Mouse (Mus musculus): ENCODE measurements around the gene Slc25a29. TPM values are rescaled to one million over a fixed set of nuclear protein-coding genes. Genes with fewer than 3 reads are reported as not detected.
A peak's percentile ranks its signal among the peaks of the same experiment; 100 is the strongest.

Slc25a29 gene
- polyA plus RNA-seq, 1 experiment from 2014 or later: 9.1 TPM

- Histone ChIP-seq H3K27me3 (ENCODE audit: insufficient read depth, low read length) (no peaks in the 10 kb centered on the region), H3K4me1 (ENCODE audit: insufficient read depth, low read length) (no peaks in the 10 kb centered on the region; the same call in 1 of the 2 replicates), H3K36me3 (ENCODE audit: insufficient read depth, low read length) (peaks cover 16% of the 10 kb centered on the region), H3K9me3 (ENCODE audit: low read length) (no peaks in the 10 kb centered on the region), H3K4me3 (ENCODE audit: low read length) (no peak overlapping the region), H3K27ac (ENCODE audit: low read length) (no peak overlapping the region), H3K4me2 (replicated peaks; ENCODE audit: low read depth, low read length) (no peak overlapping the region), H3K9ac (replicated peaks; ENCODE audit: low read length) (no peak overlapping the region)
- WGBS: 47% methylated on average over 2 of the region's 2 CpGs
- ATAC-seq (ENCODE audit: low FRiP score, low TSS enrichment): no peak
Measured at GRCm38 (mm10) chr12:108811133-108811532, 24.6 kb downstream of the Slc25a29 start.

DNA sequence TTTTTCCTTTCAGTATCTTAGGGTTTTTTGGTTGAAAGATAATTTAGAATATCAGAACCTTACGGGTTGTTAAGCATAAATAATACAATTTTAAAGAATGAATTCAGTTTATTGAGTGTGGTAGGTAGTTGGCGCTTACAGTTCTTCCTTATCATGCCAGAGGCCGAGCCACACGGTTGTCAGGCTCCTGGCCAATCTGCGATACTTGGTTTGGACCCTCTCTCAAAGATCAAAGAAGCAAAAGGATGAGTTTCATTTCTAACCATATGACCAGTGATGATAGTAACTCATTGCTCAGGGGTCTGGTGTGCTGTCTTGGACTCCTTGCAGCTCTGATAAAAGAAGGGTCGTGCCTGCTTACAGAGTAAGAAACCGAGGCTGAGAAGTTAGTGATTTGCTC, 25.4 kb downstream of the Slc25a29 start:
- ATAC-seq (ENCODE audit: low FRiP score, low TSS enrichment): no peak
- no peak overlapping the region for H3K27ac ChIP-seq (ENCODE audit: low read length)
- WGBS: 91% methylated on average over 7 of the region's 7 CpGs
- H3K4me2 ChIP-seq (replicated peaks; ENCODE audit: low read depth, low read length): no peak overlapping the region
- no peaks in the 10 kb centered on the region; the same call in 1 of the 2 replicates for H3K4me1 ChIP-seq (ENCODE audit: insufficient read depth, low read length)
- no peaks in the 10 kb centered on the region for H3K27me3 ChIP-seq (ENCODE audit: insufficient read depth, low read length)
- H3K9me3 ChIP-seq (ENCODE audit: low read length): no peaks in the 10 kb centered on the region
- no peak overlapping the region for H3K4me3 ChIP-seq (ENCODE audit: low read length)
- H3K36me3 ChIP-seq (ENCODE audit: insufficient read depth, low read length): peaks cover 14% of the 10 kb centered on the region
- no peak overlapping the region for H3K9ac ChIP-seq (replicated peaks; ENCODE audit: low read length)

GRCm38 (mm10) chr12:108809771-108810170, 25.9 kb downstream of the Slc25a29 start:
- no peaks in the 10 kb centered on the region for H3K27me3 ChIP-seq (ENCODE audit: insufficient read depth, low read length)

GRCm38 (mm10) chr12:108808465-108808864, 27.2 kb downstream of the Slc25a29 start:
- no peak for ATAC-seq (ENCODE audit: low FRiP score, low TSS enrichment)
- WGBS: 88% methylated on average over 2 of the region's 2 CpGs

More at GRCm38 (mm10) chr12:108809771-108810170, 25.9 kb downstream of the Slc25a29 start:
- no peak overlapping the region for H3K4me3 ChIP-seq (ENCODE audit: low read length)
- H3K9ac ChIP-seq (replicated peaks; ENCODE audit: low read length): no peak overlapping the region
- H3K27ac ChIP-seq (ENCODE audit: low read length): no peak overlapping the region
- H3K36me3 ChIP-seq (ENCODE audit: insufficient read depth, low read length): peaks cover 10% of the 10 kb centered on the region
- H3K4me2 ChIP-seq (replicated peaks; ENCODE audit: low read depth, low read length): no peak overlapping the region
- no peaks in the 10 kb centered on the region for H3K9me3 ChIP-seq (ENCODE audit: low read length)
- 76% methylated on average over 1 of the region's 1 CpGs for WGBS
- no peaks in the 10 kb centered on the region; the same call in 1 of the 2 replicates for H3K4me1 ChIP-seq (ENCODE audit: insufficient read depth, low read length)
- ATAC-seq (ENCODE audit: low FRiP score, low TSS enrichment): no peak

DNA sequence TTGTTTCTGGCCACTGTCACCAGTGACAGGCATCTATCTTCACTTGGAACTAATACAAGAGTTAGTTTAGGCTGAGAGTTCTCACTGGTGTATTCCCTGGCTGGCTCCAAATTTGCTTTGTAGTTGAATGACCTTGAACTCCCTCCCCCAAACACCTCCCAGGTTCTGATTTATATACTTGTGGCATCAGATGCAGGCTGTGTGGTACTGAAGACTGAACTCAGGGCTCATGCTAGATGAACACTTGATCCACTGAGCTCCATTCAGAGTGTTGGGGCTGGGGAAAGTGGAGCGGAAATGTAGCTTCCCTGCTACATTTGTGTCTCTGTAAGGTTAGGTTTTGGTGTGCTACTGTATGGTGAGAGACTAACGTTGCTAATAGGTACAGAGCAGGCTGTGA, 31.3 kb downstream of the Slc25a29 start:
- Histone ChIP-seq H3K9me3 (ENCODE audit: low read length) (no peaks in the 10 kb centered on the region), H3K27me3 (ENCODE audit: insufficient read depth, low read length) (no peaks in the 10 kb centered on the region), H3K4me3 (ENCODE audit: low read length) (no peak overlapping the region), H3K9ac (replicated peaks; ENCODE audit: low read length) (no peak overlapping the region), H3K4me1 (ENCODE audit: insufficient read depth, low read length) (peaks cover 16% of the 10 kb centered on the region), H3K27ac (ENCODE audit: low read length) (no peak overlapping the region), H3K4me2 (replicated peaks; ENCODE audit: low read depth, low read length) (no peak overlapping the region), H3K36me3 (ENCODE audit: insufficient read depth, low read length) (peaks cover 10% of the 10 kb centered on the region)
- WGBS: 77% methylated on average over 2 of the region's 2 CpGs
- no peak for ATAC-seq (ENCODE audit: low FRiP score, low TSS enrichment)

More at GRCm38 (mm10) chr12:108808465-108808864, 27.2 kb downstream of the Slc25a29 start:
- H3K4me3 ChIP-seq (ENCODE audit: low read length): no peak overlapping the region
- no peak overlapping the region for H3K4me2 ChIP-seq (replicated peaks; ENCODE audit: low read depth, low read length)
- peaks cover 10% of the 10 kb centered on the region for H3K36me3 ChIP-seq (ENCODE audit: insufficient read depth, low read length)
- H3K9me3 ChIP-seq (ENCODE audit: low read length): no peaks in the 10 kb centered on the region
- H3K9ac ChIP-seq (replicated peaks; ENCODE audit: low read length): no peak overlapping the region
- no peaks in the 10 kb centered on the region; the same call in 1 of the 2 replicates for H3K4me1 ChIP-seq (ENCODE audit: insufficient read depth, low read length)
- no peak overlapping the region for H3K27ac ChIP-seq (ENCODE audit: low read length)
- H3K27me3 ChIP-seq (ENCODE audit: insufficient read depth, low read length): no peaks in the 10 kb centered on the region

DNA sequence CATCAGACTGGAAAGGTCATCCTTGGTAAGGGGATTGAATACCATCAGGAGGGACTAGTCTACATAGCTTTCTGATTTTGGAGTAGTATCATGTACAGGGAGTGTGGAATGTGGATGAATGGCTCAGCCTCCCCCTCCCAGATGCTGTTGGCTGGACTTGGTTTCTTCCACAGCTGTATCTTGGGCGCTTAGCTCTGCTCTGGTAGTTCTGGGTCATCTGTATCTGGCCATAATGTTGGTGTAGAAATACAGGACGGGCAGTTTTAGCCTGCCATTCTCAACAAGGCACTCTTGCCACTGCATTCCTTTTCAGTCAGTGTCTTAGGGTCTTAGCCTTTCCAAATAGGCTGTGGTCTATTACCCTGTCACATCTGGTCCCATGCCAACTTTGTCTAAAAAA, 34.1 kb downstream of the Slc25a29 start:
- Histone ChIP-seq H3K27me3 (ENCODE audit: insufficient read depth, low read length) (no peaks in the 10 kb centered on the region), H3K27ac (ENCODE audit: low read length) (no peak overlapping the region), H3K9me3 (ENCODE audit: low read length) (no peaks in the 10 kb centered on the region), H3K4me1 (ENCODE audit: insufficient read depth, low read length) (peaks cover 19% of the 10 kb centered on the region), H3K36me3 (ENCODE audit: insufficient read depth, low read length) (peaks cover 3% of the 10 kb centered on the region), H3K4me2 (replicated peaks; ENCODE audit: low read depth, low read length) (no peak overlapping the region), H3K4me3 (ENCODE audit: low read length) (no peak overlapping the region), H3K9ac (replicated peaks; ENCODE audit: low read length) (no peak overlapping the region)
- no peak for ATAC-seq (ENCODE audit: low FRiP score, low TSS enrichment)
- 60% methylated on average over 2 of the region's 2 CpGs for WGBS

GRCm38 (mm10) chr12:108794979-108795537, 40.6 kb downstream of the Slc25a29 start:
- no peaks in the 10 kb centered on the region for H3K9me3 ChIP-seq (ENCODE audit: low read length)
- peaks cover 28% of the 10 kb centered on the region for H3K4me1 ChIP-seq (ENCODE audit: insufficient read depth, low read length)
- H3K27ac ChIP-seq (ENCODE audit: low read length): peak overlapping the region; percentile 99
- H3K36me3 ChIP-seq (ENCODE audit: insufficient read depth, low read length): no peaks in the 10 kb centered on the region
- H3K9ac ChIP-seq (replicated peaks; ENCODE audit: low read length): peak overlapping the region; percentile 96
- H3K4me2 ChIP-seq (replicated peaks; ENCODE audit: low read depth, low read length): peak overlapping the region; percentile 69
- peak overlapping the region; percentile 100 for H3K4me3 ChIP-seq (ENCODE audit: low read length)
- WGBS: 9% methylated on average over 9 of the region's 9 CpGs
- no peak for ATAC-seq (ENCODE audit: low FRiP score, low TSS enrichment)
- H3K27me3 ChIP-seq (ENCODE audit: insufficient read depth, low read length): no peaks in the 10 kb centered on the region

DNA sequence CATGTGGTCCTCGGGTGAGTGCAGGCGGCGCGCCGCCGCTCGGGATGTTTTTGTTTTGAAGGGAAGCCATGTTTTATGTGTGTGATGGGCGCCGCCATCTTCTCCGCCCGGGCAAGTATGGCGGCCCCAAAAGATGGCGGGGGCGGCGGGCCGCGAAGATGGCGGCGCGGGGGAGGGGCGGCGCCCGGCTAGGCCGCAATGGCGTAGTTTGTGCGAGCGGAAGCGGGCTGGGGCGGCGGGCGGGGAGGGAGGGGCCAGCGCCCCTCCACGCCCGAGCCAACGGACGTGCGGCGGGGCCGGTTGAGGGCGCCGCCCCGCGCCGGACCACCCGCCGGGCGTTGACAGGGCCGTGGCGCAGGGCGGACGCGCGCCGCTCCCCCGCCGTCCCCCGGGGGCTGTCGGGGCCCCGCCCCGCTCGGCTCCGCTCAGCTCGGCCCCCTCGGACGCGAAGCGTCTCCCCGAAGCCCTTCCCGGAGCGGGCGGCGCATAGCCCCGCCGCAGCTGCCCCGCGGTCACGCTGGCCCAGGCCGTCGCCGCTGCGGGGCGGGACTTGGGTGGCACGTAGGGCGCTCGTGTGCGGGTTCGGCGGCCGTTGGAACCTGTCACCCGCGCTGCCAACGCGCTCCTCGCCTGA, 41.5 kb downstream of the Slc25a29 start:
- peak overlapping the region; percentile 69 for H3K4me2 ChIP-seq (replicated peaks; ENCODE audit: low read depth, low read length)
- no peaks in the 10 kb centered on the region for H3K9me3 ChIP-seq (ENCODE audit: low read length)
- H3K27ac ChIP-seq (ENCODE audit: low read length): peak overlapping the region; percentile 99
- H3K4me3 ChIP-seq (ENCODE audit: low read length): peak overlapping the region; percentile 100
- peak overlapping the region; percentile 96 for H3K9ac ChIP-seq (replicated peaks; ENCODE audit: low read length)
- ATAC-seq (ENCODE audit: low FRiP score, low TSS enrichment): peak; percentile 68
- no peaks in the 10 kb centered on the region for H3K36me3 ChIP-seq (ENCODE audit: insufficient read depth, low read length)
- peaks cover 28% of the 10 kb centered on the region for H3K4me1 ChIP-seq (ENCODE audit: insufficient read depth, low read length)
- H3K27me3 ChIP-seq (ENCODE audit: insufficient read depth, low read length): no peaks in the 10 kb centered on the region
- WGBS: under 1% methylated on average over 72 of the region's 94 CpGs

GRCm38 (mm10) chr12:108793453-108793941, 42.2 kb downstream of the Slc25a29 start:
- Histone ChIP-seq H3K4me3 (ENCODE audit: low read length) (peak overlapping the region; percentile 100), H3K27ac (ENCODE audit: low read length) (peak overlapping the region; percentile 99), H3K9me3 (ENCODE audit: low read length) (no peaks in the 10 kb centered on the region), H3K36me3 (ENCODE audit: insufficient read depth, low read length) (no peaks in the 10 kb centered on the region), H3K4me1 (ENCODE audit: insufficient read depth, low read length) (peaks cover 28% of the 10 kb centered on the region), H3K9ac (replicated peaks; ENCODE audit: low read length) (peak overlapping the region; percentile 96), H3K27me3 (ENCODE audit: insufficient read depth, low read length) (no peaks in the 10 kb centered on the region), H3K4me2 (replicated peaks; ENCODE audit: low read depth, low read length) (peak overlapping the region; percentile 45)
- no peak for ATAC-seq (ENCODE audit: low FRiP score, low TSS enrichment)
- 0% methylated on average over 43 of the region's 71 CpGs for WGBS
